In the genomic region with DNA sequence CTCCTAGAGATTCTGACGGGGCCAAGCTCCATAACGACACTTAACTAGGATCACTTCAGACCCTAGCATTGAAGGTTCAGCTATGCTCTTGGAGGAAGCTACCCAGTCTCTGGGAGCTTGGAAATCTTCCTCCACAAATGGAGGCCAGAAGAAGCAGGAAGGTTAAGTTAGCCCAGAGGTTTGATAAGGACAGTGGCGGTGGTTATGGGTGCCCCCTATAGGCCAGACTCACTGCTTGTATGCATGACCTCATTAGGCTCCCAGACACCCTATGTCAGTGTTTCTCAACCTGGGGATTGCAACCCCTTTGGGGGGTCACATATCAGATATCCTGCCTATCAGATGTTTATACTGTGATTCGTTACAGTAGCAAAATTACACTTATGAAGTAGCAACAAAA, we compare ENCODE assay signal across 13 mouse cellular contexts. TPM values are rescaled to one million over a fixed set of nuclear protein-coding genes. Genes with fewer than 3 reads are reported as not detected.
DNase-seq lines count a peak whose midpoint lies in the region; ATAC-seq and TF ChIP-seq lines count a peak whose summit lies in the region.
"Had no signal": no experiment of that assay in that cellular context is flagged by ENCODE, and none has a peak within 500 bp of the region (broad histone marks: within the 10 kb centered on the region; RNA-seq: fewer than 3 reads in every experiment).

No protein-coding gene starts in this region.

- H3K27me3 ChIP-seq in ES-Bruce4 (ENCODE audit: control insufficient read depth, insufficient read depth, low read length, poor library complexity, severe bottlenecking), result no peaks in the 10 kb centered on the region
- peaks cover 13% of the 10 kb centered on the region for H3K27me3 ChIP-seq in midbrain, embryonic 16.5 days (ENCODE audit: control insufficient read depth, insufficient read depth, low read depth, low read length)
- peaks cover 50% of the 10 kb centered on the region for H3K27me3 ChIP-seq in forebrain, embryonic 12.5 days

- no peak overlapping the region for H3K4me2 ChIP-seq in midbrain, embryonic 16.5 days (ENCODE audit: low read length)
- no peak overlapping the region for H3K4me2 ChIP-seq in forebrain, embryonic 12.5 days
- H3K4me2 ChIP-seq: hindbrain, embryonic 14.5 days had no signal

- no peak overlapping the region for H3K9ac ChIP-seq in ES-Bruce4 (ENCODE audit: low read depth, poor library complexity, severe bottlenecking)
- H3K9ac ChIP-seq in midbrain, embryonic 16.5 days (ENCODE audit: low read depth, low read length), result no peak overlapping the region
- no peak overlapping the region for H3K9ac ChIP-seq in forebrain, embryonic 12.5 days
- H3K9ac ChIP-seq: hindbrain, embryonic 14.5 days had no signal

- no peak for TF ChIP-seq EP300 in ES-Bruce4 (IDR thresholded peaks at IDR 0.05; ENCODE audit: insufficient read depth, low read depth, low read length)

- ATAC-seq in megakaryocyte-erythroid progenitor cell, adult 5-6 weeks (replicated peaks; ENCODE audit: low FRiP score, low TSS enrichment, poor library complexity, severe bottlenecking), result peak; percentile 61; the same call in 1 of the 2 replicates
- ATAC-seq in midbrain, embryonic 16.5 days, result no peak
- ATAC-seq in forebrain, embryonic 12.5 days (ENCODE audit: low FRiP score), result no peak

- no peak for TF ChIP-seq POLR2A in ES-Bruce4 (IDR thresholded peaks at IDR 0.05; ENCODE audit: insufficient read depth, low read length)

- 62% methylated on average over 4 of the region's 4 CpGs for WGBS in midbrain, embryonic 16.5 days
- WGBS in forebrain, embryonic 12.5 days, result 70% methylated on average over 4 of the region's 4 CpGs

- no peaks in the 10 kb centered on the region for H3K9me3 ChIP-seq in ES-Bruce4 (replicated peaks; ENCODE audit: control insufficient read depth, insufficient read depth, low read length, poor library complexity, severe bottlenecking)
- H3K9me3 ChIP-seq in midbrain, embryonic 16.5 days (replicated peaks; ENCODE audit: control insufficient read depth, low read length, poor library complexity, severe bottlenecking), result no peaks in the 10 kb centered on the region
- no peaks in the 10 kb centered on the region for H3K9me3 ChIP-seq in forebrain, embryonic 12.5 days
- H3K9me3 ChIP-seq: forebrain, embryonic 10.5 days had no signal

- H3K36me3 ChIP-seq in ES-Bruce4 (ENCODE audit: control insufficient read depth, insufficient read depth, low read length, poor library complexity, severe bottlenecking), result no peaks in the 10 kb centered on the region
- H3K36me3 ChIP-seq in midbrain, embryonic 16.5 days (ENCODE audit: control insufficient read depth, insufficient read depth, low read length), result no peaks in the 10 kb centered on the region
- H3K36me3 ChIP-seq in forebrain, embryonic 12.5 days (replicated peaks), result no peaks in the 10 kb centered on the region
- H3K36me3 ChIP-seq: forebrain, embryonic 10.5 days had no signal

- no peak overlapping the region for H3K27ac ChIP-seq in layer of hippocampus, adult 2 months
- H3K27ac ChIP-seq in ES-Bruce4 (ENCODE audit: insufficient read depth, low read length), result no peak overlapping the region
- H3K27ac ChIP-seq in midbrain, embryonic 16.5 days (ENCODE audit: low read length), result no peak overlapping the region
- no peak overlapping the region for H3K27ac ChIP-seq in forebrain, embryonic 12.5 days
- H3K27ac ChIP-seq: forebrain, embryonic 10.5 days; hindbrain, embryonic 14.5 days had no signal

- TF ChIP-seq CTCF in layer of hippocampus, adult 2 months (conservative IDR thresholded peaks at IDR 0.05), result peak; percentile 59
- TF ChIP-seq CTCF in ES-Bruce4 (IDR thresholded peaks at IDR 0.05; ENCODE audit: low read depth, low read length), result peak; percentile 54

- H3K4me1 ChIP-seq in ES-Bruce4 (ENCODE audit: control insufficient read depth, insufficient read depth, low read length), result peaks cover 2% of the 10 kb centered on the region
- peaks cover 16% of the 10 kb centered on the region for H3K4me1 ChIP-seq in midbrain, embryonic 16.5 days (ENCODE audit: control insufficient read depth, insufficient read depth, low read length)
- H3K4me1 ChIP-seq in forebrain, embryonic 12.5 days, result peaks cover 31% of the 10 kb centered on the region

- no peak overlapping the region for H3K4me3 ChIP-seq in layer of hippocampus, adult 2 months
- no peak overlapping the region for H3K4me3 ChIP-seq in ES-Bruce4 (ENCODE audit: low read depth, low read length)
- H3K4me3 ChIP-seq in midbrain, embryonic 16.5 days (ENCODE audit: low read depth, low read length), result no peak overlapping the region
- no peak overlapping the region for H3K4me3 ChIP-seq in forebrain, embryonic 12.5 days (replicated peaks)
- H3K4me3 ChIP-seq: forebrain, embryonic 10.5 days; myocyte had no signal

- no peak for DNase-seq in layer of hippocampus, adult 2 months (ENCODE audit: low spot score in 2 of 2)
- no peak for DNase-seq in layer of hippocampus, postnatal 25 days (ENCODE audit: extremely low spot score in 1 of 2, low spot score in 1 of 2)
- DNase-seq in B cell, adult 2 months, result peak; percentile 34 to 47
- no peak for DNase-seq in layer of hippocampus, adult 9-10 months (ENCODE audit: low spot score)
- DNase-seq: heart, adult 18-20 months had no signal

RNA-seq across cellular contexts. Expression of a gene that starts 2.8 kb away (rescaled TPM):
- 10 to 100 TPM; 46.4 to 47.6 TPM for total RNA-seq in layer of hippocampus, adult 2 months (2021)
- total RNA-seq in layer of hippocampus, postnatal 25 days (2021), result 10 to 100 TPM; 45.3 to 50.7 TPM
- 0.24 TPM in 1 of 2 replicates, not detected in the other for polyA plus RNA-seq in ES-Bruce4 (2011; ENCODE audit: insufficient read depth, insufficient read length, low read depth, missing spikeins)
- total RNA-seq in megakaryocyte-erythroid progenitor cell, adult 5-6 weeks (2014; fragmentation: Nextera tagmentation), result not detected in 2 replicates
- total RNA-seq in megakaryocyte-erythroid progenitor cell, adult 5-6 weeks (2017), result not detected in 2 replicates
- polyA plus RNA-seq in midbrain, embryonic 16.5 days (2015; fragmentation: Nextera tagmentation; extraction: Ambion mirVana), result 3.3 TPM in 2 replicates
- polyA plus RNA-seq in forebrain, embryonic 12.5 days (2016; fragmentation: Nextera tagmentation; extraction: Ambion mirVana), result 3.3 and 3.5 TPM in 2 replicates
- total RNA-seq: heart, adult 18-20 months had no signal
- polyA plus RNA-seq: lung, embryonic 16.5 days had no signal

RNA-seq across cellular contexts. Expression of a gene that starts 12.0 kb away (rescaled TPM):
- 10 to 100 TPM; 46.0 to 49.2 TPM for total RNA-seq in layer of hippocampus, adult 2 months (2021)
- 10 to 100 TPM; 46.6 to 47.0 TPM for total RNA-seq in layer of hippocampus, postnatal 25 days (2021)
- polyA plus RNA-seq in ES-Bruce4 (2011; ENCODE audit: insufficient read depth, insufficient read length, low read depth, missing spikeins), result 18.0 and 18.9 TPM in 2 replicates
- 23.9 and 25.4 TPM in 2 replicates for total RNA-seq in megakaryocyte-erythroid progenitor cell, adult 5-6 weeks (2014; fragmentation: Nextera tagmentation)
- 29.4 and 35.1 TPM in 2 replicates for total RNA-seq in megakaryocyte-erythroid progenitor cell, adult 5-6 weeks (2017)
- polyA plus RNA-seq in midbrain, embryonic 16.5 days (2015; fragmentation: Nextera tagmentation; extraction: Ambion mirVana), result 75.5 and 76.1 TPM in 2 replicates
- polyA plus RNA-seq in forebrain, embryonic 12.5 days (2016; fragmentation: Nextera tagmentation; extraction: Ambion mirVana), result 46.2 and 46.9 TPM in 2 replicates

RNA-seq across cellular contexts. Expression of a gene that starts 36.7 kb away (rescaled TPM):
- total RNA-seq in layer of hippocampus, adult 2 months (2021), result 10 to 100 TPM; 19.2 to 22.7 TPM
- total RNA-seq in layer of hippocampus, postnatal 25 days (2021), result 10 to 100 TPM; 17.6 to 17.9 TPM
- 12.4 and 14.7 TPM in 2 replicates for polyA plus RNA-seq in ES-Bruce4 (2011; ENCODE audit: insufficient read depth, insufficient read length, low read depth, missing spikeins)
- total RNA-seq in megakaryocyte-erythroid progenitor cell, adult 5-6 weeks (2014; fragmentation: Nextera tagmentation), result 14.0 and 20.9 TPM in 2 replicates
- total RNA-seq in megakaryocyte-erythroid progenitor cell, adult 5-6 weeks (2017), result 14.8 and 16.7 TPM in 2 replicates
- 34.9 and 35.7 TPM in 2 replicates for polyA plus RNA-seq in midbrain, embryonic 16.5 days (2015; fragmentation: Nextera tagmentation; extraction: Ambion mirVana)
- 31.5 and 31.6 TPM in 2 replicates for polyA plus RNA-seq in forebrain, embryonic 12.5 days (2016; fragmentation: Nextera tagmentation; extraction: Ambion mirVana)

Comparison
In these comparisons a context has a peak if more than half of its experiments do, and no peak if none do; other contexts are left out.
1. DNase-seq: peak in B cell, adult 2 months (2 of 2); none in layer of hippocampus, adult 2 months (0 of 2), layer of hippocampus, postnatal 25 days (0 of 2) and layer of hippocampus, adult 9-10 months (single experiment).
2. RNA of a gene that starts 2.8 kb away (total RNA-seq): 45.3 to 50.7 TPM in layer of hippocampus, postnatal 25 days and 46.4 to 47.6 TPM in layer of hippocampus, adult 2 months; not detected in megakaryocyte-erythroid progenitor cell, adult 5-6 weeks; every median in the first group is over 10 times any median in the second.